Mouse (Mus musculus) embryonic stem cell, embryonic (primary cell): Measurements from ENCODE around the gene Pdzrn4.

Source experiments
- CTCF ChIA-PET, 4 experiments: fragments of 300-600 bp in 2 of 4; fragments of 350-600 bp in 2 of 4; sonication (Branson Sonifier 250); formaldehyde crosslinking; loops; one replicate each; lab custom pipeline; 2022; ENCODE audit warnings: inconsistent platforms in 2 of 4; lab: Charles Lee
- POLR2A ChIA-PET, 4 experiments: fragments of 300-600 bp in 2 of 4; fragments of 350-600 bp in 2 of 4; sonication (Branson Sonifier 250); formaldehyde crosslinking; loops; one replicate each; lab custom pipeline; 2022; ENCODE audit warnings: antibody characterized with exemption in 4 of 4, inconsistent platforms in 1 of 4; lab: Charles Lee

The Pdzrn4 gene

DNA sequence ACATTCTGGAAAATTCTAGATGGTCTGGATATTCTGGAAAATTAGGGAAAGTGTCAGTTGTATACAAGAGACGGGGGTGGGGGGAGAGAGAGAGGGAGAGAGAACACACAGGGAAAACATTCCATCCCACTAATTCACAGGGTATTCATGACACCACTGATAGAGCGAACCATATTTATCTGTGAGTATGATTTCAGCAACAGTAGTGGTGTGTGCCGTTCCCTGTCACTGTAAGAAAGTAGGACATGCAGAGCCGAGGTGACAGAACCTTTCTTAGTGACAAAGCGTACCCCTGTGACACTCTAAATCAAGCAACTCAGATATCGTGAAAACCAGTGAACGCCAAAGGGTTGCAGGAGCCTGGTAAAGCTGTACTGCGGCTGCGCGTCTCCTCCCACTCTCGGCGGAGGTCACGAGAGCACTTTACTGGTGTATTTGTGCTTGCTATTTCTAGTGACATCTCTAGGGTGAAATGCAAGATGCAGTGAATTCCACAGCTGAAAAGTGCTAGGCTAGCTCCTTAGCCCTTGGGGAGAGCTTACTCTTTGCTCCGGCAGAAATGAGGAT lies 237.4 kb downstream of the Pdzrn4 start:
- POLR2A ChIA-PET: interaction anchor here in 1 of 4 experiments (0.6 kb wide), 1 partner anchor 311 kb away, joined by 10 read pairs; no protein-coding TSS in a partner anchor
- CTCF ChIA-PET: no interaction called here

DNA sequence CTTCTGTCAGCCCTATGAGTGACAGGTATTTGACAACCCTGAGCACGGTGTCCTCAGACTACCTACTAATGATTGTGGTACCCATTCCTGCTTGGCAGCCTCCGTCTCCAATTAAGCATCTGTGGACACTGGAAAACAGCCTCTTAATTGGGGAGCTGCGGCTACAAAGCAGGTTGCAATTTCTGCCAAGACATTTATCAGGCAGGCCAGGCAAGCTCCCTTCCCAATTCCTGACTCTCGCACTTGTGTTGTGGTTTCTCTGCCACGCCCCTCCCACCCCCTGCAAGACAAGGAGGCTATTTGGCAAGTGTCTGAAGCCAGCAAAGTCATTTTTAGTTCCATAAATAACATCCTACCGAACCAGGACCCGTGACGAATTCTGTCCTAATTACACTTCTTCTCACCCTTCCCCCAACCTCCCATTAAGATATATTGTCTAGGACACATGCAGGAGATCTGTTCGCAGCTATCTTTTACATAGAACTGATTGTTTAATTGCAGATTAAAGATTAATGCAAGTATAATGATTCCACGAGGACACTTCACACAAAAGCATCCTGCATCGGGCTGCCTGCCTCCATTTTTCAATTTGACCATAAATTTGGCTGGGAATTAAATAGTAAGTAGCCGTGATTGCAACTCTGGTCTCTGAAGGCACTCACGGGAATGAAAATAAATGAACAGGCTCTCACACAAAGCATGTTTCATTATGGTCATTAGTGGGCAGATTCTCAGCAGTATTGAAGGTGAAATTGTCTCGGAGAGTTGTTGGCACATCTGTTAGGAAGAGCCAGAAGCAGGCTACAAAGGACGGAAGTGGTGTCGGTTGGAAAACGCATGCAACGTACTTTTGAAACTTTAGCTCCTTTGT lies 243.8 kb downstream of the Pdzrn4 start:
- ChIA-PET CTCF (no interaction called here), POLR2A (no interaction called here)

DNA sequence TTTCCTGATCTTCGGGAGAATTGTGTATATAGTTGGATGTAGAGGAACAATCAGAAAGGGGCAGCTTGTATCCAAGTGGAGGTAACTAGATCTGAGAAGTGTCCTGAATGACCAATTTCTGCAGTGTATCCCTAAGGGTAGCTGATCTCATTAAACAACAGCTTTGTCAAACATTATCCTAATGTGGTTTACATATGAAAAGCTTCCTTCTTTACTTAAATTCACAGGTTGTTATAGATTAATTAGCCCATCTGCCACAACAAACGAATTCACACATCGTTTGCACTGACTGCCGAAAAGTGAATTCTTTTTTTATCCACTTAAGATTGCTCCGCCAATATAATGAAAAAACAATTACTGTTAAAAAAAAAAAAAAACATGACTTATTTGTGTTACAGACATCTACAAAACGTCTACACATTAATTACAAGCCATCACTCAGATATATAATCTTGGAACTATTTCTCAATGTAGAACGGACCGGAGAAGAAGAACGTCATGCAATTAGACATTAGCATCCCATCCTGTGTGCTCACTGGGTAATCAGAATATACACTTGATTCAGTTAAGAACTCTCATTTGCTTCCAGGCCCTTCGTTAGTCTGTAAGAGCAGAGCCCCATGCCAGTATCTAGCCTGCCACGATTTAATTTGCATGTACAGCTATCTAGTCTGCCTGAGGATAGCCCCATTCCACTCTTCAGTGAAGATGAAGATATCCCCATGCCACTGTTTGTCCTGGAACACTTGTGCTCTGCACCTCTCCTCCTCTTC lies 274.8 kb downstream of the Pdzrn4 start:
- CTCF ChIA-PET: no interaction called here
- POLR2A ChIA-PET: no interaction called here

DNA sequence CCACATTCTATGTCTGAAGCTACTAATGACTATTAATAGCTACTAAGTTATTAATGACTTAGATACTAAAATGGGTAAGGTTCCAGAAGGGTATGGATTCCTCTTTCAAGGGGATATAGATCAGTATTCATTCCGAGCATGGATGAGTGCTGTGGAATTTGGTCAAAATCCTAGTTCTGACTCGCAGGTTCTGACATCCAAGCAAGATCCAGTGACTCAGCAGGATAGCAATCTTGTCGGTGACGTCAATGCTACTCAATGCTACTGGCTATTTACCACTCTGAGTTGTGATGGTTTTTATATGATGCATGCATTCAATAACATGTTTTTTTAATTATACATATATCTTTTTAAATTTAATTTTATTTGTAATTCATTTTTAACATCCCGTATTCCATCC lies 279.4 kb downstream of the Pdzrn4 start:
- ChIA-PET CTCF (no interaction called here), POLR2A (no interaction called here)

DNA sequence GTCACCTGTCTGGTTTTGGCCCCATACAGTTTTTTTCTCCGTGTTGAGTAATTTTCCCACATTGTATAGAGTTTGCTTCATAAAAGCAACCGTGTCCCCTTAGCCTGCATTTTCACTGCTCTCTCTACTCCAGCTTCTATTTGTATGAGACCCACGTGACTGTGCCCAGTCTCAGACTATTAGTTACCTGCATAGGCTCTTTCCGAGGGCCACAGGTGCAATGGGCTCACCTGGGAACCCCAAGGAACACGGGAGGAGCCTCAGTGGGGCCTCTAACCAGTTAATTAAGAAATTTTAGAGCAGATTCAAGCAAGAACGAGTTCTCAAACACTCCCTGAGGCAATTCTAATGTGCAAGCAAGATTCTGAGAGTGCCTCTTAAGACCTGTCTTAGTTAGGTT lies 281.7 kb downstream of the Pdzrn4 start:
- CTCF ChIA-PET: no interaction called here

DNA sequence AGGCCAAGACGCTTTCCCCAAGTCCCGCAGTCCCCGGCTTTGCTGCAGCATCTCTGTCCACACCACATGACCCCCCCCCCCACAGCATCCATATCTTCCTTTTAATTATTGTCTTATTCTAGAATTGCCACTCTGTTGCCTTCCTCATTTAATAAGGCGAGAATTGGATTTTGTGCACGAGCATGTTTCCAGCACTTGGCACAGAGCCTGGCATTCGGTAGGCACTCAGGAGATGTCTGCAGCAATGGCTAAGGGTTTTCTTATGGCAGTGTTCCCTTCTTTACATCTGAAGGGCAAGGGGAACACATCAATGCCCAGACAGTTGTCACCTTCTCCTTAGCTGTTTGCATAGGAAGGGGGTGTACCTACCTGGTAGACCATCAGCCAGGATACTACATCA lies 282.9 kb downstream of the Pdzrn4 start:
- POLR2A ChIA-PET: no interaction called here
- CTCF ChIA-PET: no interaction called here

More for the DNA sequence above, 281.7 kb downstream of the Pdzrn4 start:
- POLR2A ChIA-PET: no interaction called here

DNA sequence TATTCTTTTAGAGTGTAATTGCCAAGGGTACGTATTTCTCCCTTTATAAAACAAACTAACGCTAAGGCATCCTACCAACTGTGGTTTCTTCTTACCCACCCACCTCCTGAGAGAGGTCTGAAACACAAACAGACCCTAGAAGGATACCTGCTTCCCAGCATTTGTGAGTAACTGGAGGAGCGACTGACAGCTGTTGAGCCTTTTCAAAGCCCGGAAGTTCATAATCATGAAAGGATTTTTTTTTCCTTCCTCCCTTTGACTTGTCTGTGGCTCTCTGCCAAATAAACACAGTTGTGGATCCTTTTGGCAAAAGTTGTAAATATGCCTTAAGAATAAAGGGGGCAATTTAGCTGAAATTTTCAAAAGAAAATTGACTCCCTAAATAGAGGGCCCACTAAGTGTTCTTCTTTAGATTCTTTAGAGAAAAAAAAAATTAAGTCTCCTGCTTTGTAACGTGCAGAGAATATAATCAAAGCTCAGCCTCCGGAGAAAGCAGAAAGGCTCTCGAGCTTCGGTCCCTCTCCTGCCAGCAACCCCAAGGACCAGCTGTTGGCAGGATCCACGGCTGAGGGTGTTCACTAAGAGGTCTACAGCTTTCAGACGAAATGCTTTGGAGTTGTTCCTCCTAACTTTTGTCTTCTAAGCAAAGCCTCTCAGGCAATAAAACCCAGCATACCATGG lies 299.7 kb downstream of the Pdzrn4 start:
- ChIA-PET CTCF (no interaction called here), POLR2A (no interaction called here)

DNA sequence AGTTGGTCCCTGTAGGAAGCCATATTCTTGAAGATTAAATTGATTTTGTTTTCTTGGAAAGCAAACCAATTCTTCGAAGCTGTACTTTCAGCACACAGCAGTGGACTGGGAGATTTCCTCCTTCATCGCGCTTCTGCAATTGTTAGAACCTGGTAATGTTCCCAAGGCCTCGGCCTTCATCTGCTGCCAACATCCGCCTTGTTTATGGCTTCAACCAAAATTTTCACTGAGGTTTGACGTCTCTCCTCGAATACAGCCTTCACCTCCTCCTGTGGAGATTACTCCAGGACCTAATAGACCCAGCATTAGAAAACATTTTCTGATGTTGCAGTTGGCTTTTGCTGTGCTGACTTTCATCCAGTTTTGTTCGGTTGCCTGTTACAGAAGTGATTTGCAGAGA lies 307.5 kb downstream of the Pdzrn4 start:
- ChIA-PET CTCF (no interaction called here), POLR2A (interaction anchor here in 1 of 4 experiments (0.7 kb wide), 1 partner anchor 182 kb away, joined by 3 read pairs; no protein-coding TSS in a partner anchor)

DNA sequence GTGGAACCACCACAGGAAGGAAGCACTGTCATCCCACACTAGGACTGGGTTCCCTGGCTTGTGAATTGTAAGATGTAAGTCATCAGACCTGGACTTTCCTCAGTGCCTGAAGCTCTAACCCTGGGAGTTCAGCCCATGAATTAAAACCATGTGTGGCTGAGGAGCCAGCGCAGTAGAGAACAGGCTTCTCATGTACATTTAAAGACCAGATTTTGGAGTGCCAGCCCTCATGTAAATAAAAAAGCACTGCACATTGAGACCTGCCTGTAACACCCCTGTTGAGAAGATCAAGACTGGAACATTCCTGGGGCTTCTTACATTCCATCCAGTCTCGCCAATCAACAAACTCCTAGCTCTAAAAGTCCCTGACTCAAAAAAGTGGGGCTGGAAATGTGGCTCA lies 342.0 kb downstream of the Pdzrn4 start:
- ChIA-PET POLR2A (no interaction called here), CTCF (no interaction called here)

DNA sequence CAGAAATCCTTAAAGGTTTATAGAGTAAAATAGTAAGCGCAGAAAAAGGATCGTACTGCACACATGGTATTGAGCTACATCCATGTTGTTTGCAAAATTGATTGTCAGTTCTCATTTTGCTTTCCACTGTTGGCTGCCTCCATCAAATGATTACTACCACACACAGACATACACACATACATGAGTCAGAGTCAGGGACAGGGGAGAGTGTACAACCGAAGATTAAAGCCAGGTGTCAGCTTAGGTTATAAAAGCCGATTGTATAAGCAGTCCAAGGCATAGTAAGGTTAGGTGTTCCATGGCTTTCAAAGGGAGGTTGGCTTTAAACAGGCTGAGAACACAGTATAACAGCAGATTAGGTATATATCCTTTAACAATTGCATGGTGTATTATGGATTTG lies 343.2 kb downstream of the Pdzrn4 start:
- ChIA-PET POLR2A (interaction anchor here in 1 of 4 experiments (0.7 kb wide), 1 partner anchor 215 kb away, joined by 3 read pairs; no protein-coding TSS in a partner anchor), CTCF (no interaction called here)

DNA sequence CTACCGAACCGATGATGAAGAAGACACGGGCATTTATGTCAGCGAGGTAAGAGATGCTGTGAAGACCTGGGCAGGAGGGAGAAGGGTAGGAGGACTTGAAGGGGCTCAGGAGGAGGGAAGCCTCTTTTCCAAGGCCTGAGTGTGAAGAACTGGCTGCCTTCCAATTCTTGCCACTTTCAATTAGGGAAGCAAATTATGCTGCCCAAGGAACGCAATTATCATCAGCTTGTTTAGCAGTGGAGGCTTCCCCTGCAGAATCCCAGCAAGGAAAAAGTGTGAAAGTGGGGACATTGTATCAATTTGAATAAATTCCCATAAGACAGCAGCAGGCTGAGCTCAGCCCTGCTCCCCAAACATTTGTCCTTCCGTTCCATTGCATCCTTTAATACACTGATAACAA lies 346.9 kb downstream of the Pdzrn4 start:
- ChIA-PET CTCF (no interaction called here), POLR2A (interaction anchor here in 1 of 4 experiments (0.5 kb wide), 1 partner anchor 225 kb away, joined by 3 read pairs; no protein-coding TSS in a partner anchor)

DNA sequence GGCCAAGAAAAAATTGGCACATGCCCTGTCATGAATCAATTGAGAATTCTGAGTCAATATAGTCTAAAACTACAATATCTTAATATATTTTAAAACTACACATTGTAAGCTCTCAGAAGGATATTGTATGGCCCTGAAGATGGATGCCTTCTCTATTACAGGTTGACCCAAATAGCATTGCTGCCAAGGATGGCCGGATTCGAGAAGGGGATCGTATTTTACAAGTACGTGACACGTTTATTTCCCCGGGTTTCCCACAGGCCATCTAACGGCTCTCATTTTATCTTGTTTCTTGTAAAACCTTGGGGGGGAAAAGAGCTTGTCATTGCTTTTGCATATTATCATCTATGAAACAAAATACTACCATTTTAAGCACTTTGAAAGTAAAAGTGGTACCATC lies 349.4 kb downstream of the Pdzrn4 start:
- CTCF ChIA-PET: no interaction called here
- POLR2A ChIA-PET: no interaction called here

DNA sequence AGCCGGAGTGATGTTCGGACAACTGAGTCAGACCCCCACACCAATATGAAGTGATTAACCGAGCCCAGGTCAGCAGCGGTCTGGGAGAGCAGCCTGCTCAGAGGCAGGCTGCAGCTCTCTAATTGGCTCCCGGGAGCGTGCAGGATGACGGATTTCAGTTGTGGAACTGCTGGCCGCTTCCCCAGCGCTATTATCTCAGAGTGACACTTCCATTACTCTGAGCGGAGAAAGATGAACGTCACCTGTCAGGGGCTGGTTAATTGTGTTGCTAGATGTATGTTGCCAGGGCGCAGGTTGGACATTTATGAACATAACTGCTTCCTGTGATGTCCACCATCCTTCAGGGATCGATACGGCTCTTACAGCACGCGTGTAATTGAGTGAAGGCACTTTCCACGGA lies 355.5 kb downstream of the Pdzrn4 start:
- CTCF ChIA-PET: no interaction called here
- POLR2A ChIA-PET: no interaction called here

DNA sequence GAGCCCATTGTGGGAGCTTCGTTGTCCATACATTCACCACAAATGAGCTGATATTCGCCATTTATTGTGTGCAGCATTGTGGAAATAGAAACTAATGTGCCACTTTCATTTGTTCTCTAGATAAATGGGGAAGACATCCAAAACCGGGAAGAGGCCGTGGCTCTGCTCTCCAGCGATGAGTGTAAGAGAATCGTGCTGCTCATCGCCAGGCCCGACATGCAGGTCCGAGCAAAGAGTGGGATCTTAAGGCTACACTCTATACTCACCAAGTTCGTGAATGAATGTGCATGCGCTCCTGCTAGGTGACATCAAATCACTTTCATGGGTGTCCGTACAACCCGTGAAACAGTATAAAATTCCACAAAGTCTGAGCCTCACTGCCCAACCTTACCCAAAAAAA lies 355.9 kb downstream of the Pdzrn4 start:
- POLR2A ChIA-PET: no interaction called here
- CTCF ChIA-PET: no interaction called here

DNA sequence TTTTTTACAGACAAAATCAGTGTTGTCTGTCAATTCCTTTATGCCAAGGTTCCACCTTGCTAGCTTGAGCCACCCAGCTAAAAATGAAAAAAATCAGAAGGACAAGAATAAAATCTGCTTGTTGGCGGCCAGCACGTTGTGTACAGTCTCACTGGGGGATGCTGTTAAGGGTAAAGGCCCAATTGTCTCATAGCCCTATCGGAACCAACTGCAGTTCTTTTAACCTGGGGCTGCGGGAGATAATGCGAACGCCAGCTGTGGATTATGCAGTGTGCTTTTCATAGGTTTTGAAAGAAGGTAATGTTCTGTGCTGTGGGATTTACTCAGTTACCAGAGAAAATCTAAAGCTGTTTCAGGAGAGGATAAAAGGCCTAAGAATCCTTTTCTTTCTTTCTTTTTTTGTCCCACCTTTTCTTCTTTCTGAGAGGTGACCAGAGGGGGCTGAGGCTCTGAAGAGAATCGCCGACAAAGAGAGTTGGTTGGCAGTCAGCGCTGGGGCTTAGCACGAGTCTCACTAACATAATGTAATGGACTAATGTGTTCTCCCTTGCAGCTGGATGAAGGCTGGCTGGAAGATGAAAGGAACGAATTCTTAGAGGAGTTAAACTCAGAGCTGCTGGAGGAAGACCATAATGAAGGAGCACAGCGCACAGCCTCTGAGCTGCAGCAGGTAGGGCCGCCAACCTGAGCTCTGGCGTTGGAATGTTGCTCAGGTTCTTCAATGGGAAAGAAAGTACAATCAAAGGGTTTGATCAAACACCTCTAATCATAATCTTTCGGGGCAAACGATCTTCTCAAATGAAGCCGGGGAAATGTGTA lies 360.6 kb downstream of the Pdzrn4 start:
- POLR2A ChIA-PET: no interaction called here
- CTCF ChIA-PET: no interaction called here

DNA sequence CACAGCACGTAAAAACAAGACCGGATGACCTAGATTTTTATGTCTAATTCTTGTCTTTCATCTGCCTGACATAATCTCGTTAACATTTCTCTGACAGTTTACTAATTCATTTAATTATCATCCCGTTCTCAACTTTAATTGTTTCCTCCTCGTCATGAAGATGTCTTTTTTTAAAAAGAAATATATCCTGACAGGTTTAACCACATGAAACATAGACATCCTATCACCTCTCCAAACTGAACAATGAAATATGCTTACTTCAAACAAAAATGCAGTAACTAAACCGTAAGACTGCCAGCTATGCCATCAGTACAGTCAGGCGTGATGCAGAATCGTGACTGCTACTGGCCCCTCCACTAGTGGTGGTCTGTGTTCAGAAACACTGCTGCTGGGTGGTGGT lies 362.3 kb downstream of the Pdzrn4 start:
- ChIA-PET CTCF (interaction anchor here in 1 of 4 experiments (0.6 kb wide), 1 partner anchor 51 kb away, joined by 5 read pairs; no protein-coding TSS in a partner anchor), POLR2A (interaction anchor here in 1 of 4 experiments (0.9 kb wide), 1 partner anchor 21 kb away, joined by 7 read pairs; no protein-coding TSS in a partner anchor)

DNA sequence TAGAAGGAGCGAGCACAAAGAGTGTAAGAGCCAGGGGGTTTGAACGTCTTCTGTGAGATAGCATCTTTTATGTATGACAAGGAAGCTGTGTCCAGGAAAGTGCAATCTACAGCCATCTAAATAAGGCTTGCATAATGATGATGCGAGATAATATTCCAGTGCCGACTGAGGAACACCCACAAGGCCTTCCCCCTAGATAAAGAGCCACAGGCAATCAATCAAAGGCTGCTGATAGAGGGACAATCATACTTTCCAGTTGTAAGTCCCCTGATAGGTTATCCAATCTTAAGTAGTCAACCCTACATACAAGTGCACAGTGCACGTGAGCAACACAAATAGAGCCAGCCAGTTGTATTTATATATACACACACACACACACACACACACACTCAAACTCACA lies 366.6 kb downstream of the Pdzrn4 start:
- CTCF ChIA-PET: no interaction called here

DNA sequence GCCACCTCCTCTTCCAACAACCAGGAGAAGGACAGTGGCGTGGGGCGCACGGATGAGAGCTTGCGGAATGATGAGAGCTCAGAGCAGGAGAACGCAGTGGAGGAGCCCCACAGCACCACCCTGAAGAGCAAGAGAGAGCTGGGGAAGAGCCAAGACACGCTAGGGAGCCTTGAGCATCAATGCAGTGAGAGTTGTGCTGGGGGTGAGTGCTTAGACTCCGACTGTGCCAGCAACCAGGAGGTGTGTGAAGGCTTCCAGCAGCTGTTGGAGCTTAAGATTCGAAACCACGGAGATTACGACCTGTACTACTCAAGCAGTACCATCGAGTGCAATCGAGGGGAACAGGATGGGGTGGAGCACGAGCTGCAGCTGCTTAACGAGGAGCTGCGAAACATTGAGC lies 372.9 kb downstream of the Pdzrn4 start:
- ChIA-PET CTCF (no interaction called here), POLR2A (no interaction called here)

More for the DNA sequence above, 366.6 kb downstream of the Pdzrn4 start:
- POLR2A ChIA-PET: no interaction called here

DNA sequence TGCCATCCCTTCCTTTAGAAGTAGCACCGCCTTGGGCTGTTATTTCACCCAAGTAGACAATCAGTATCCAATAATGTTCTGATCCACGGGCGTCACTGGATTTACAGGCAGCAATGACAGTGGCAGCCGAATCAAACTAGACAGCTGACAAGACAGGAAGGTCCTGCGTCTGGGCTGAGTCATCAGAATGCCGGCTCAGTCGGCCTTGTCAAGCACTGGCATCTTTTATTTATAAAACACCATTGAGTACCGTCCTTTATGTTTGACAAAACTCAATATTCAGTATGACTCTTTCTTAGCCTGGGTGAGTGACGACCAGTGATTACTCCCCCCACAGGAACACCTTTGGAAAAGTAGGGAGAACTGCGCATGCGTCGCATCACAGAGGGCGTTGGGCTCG lies 391.4 kb downstream of the Pdzrn4 start:
- POLR2A ChIA-PET: no interaction called here
- CTCF ChIA-PET: no interaction called here
